Mouse (Mus musculus) ES-E14 (cell line): ENCODE data around the gene Ndufs8.

Experiments
- HCFC1 ChIP-seq: IDR thresholded peaks from 2 replicates; pipeline ENCODE4 v1.6.1; 2012; ENCODE audit warnings: low read length, inconsistent platforms, borderline replicate concordance; ENCODE audit not compliant: insufficient read depth
- MAFK ChIP-seq: IDR thresholded peaks from 2 replicates; pipeline ENCODE4 v1.6.1; 2014; ENCODE audit warnings: mild to moderate bottlenecking, low read depth, low read length, inconsistent platforms; ENCODE audit not compliant: insufficient read depth

DNA sequence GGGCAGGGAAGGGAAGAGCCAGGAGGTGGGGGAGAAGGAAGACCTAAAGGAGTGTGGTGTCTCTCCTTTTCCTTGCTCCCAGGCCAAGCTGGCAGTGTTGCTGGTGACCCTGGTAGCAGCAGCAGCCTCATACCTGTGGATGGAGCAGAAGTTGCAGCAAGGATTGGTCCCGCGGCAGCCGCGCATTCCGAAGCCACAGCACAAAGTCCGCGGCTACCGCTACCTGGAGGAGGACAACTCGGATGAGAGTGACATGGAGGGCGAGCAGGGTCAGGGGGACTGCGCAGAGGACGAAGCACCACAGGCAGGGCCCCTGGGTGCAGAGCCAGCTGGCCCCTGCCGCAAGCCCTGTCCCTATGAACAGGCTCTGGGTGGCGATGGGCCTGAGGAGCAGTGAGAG lies 36.0 kb upstream of the Ndufs8 start:
- TF ChIP-seq HCFC1: no peak
- TF ChIP-seq MAFK: no peak
